Mouse (Mus musculus) left cerebral cortex, adult 8-10 months (tissue): Measurements from ENCODE around the gene Gripap1. TPM values are rescaled to one million over a fixed set of nuclear protein-coding genes. Genes with fewer than 3 reads are reported as not detected.
"Not testable (repeated sequence)": the region's sequence is repeated elsewhere in the genome, so short reads cannot be mapped to it uniquely, and the experiment has no call there.

ENCODE experiments used
- DNase-seq, 2 experiments: peaks; one replicate each; pipeline ENCODE4 v3.0.0; 2022; ENCODE audit warnings: low spot score in 2 of 2
- total RNA-seq, 4 experiments: library from RNA; stranded (reverse); gene quantifications; 2 replicates each; pipeline ENCODE4 v1.2.4; 2022

Gene Gripap1
- total RNA-seq, 4 experiments from 2014 or later = 106 to 111 (median 107) TPM

GRCm38 (mm10) chrX:7778450-7779244, 10.9 kb upstream of the Gripap1 start:
- DNase-seq = no peak

GRCm38 (mm10) chrX:7779294-7779693, 10.3 kb upstream of the Gripap1 start:
- DNase-seq = no peak

DNA sequence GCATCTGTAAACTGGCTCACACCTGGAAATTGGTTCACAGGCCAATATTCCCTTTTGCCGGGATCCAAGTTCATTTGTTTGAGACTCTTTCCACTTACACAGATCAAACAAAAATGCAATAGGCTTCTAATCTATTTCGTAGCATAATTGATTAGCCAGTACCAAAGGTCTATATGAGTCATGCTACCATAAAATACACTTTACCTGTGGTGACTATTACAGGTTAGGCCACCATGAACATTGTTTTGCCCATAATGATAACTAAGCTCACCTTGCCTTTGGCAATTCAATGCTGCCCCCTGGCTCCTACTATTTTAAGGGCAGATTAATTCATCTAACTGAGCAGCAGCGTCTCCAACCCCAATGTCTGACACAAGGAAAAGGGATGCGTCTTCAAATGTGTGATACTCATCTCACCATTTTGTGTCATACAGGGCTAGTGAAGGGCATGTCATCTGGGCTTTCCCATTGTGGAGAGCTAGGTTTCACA, 6.9 kb upstream of the Gripap1 start:
- DNase-seq = no peak

GRCm38 (mm10) chrX:7790309-7790708, 744 bp downstream of the Gripap1 start:
- DNase-seq = no peak

DNA sequence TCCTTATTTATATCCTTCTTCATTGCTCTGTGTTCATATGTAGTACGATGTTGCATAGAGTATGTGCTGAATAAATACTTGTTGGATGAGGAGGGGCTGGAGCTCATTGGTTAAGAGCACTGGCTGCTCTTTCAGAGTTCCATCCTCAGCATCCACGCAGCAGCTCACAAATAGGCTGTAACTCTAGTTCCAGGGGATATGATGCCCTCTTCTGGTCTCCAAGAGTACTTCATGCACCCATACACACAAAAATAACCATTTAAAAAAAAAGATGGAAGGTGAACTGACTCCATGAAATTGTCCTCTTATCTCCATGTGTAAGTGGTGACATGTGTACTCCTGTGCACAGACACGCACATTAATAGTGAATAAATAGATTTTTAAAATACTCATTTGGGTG, 3.8 kb downstream of the Gripap1 start:
- DNase-seq = no peak

DNA sequence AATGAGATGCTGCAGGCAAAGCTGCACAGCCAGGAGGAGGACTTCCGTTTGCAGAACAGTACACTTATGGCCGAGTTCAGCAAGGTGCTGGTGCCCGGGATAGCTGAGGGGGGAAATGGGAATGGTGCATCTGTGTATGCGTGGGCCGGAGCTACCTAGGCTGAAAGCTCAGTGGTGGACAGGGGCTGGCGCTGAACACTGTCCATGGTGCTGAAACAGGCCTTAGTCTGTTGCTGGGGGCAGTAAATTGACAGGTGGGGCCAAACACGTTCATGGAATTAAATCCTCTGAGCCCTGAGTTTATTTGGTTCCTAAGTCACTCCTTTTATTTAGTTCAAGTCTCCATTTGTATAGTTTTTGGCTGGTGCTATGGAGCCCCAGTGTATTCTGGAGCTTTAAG, 5.5 kb downstream of the Gripap1 start:
- DNase-seq = no peak

DNA sequence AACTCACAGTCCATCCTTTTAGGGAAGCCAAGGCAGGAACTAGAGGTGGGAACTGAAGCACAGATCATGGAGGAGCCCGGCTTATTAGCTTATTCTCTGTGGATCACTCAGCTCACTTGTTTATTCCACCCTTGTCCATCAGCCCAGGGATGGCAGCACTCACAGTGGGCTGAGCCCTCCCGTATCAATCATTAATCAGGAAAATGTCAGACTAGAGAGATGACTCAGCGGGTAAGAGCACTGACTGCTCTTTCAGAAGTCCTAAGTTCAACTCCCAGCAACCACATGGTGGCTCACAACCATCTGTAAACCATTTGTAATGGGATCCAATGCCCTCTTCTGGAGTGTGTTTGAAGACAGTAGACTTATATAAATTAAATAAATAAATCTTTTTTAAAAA, 7.8 kb downstream of the Gripap1 start:
- no peak for DNase-seq

- not testable (repeated sequence) for DNase-seq
Measured at GRCm38 (mm10) chrX:7802157-7802556, 12.6 kb downstream of the Gripap1 start.

DNA sequence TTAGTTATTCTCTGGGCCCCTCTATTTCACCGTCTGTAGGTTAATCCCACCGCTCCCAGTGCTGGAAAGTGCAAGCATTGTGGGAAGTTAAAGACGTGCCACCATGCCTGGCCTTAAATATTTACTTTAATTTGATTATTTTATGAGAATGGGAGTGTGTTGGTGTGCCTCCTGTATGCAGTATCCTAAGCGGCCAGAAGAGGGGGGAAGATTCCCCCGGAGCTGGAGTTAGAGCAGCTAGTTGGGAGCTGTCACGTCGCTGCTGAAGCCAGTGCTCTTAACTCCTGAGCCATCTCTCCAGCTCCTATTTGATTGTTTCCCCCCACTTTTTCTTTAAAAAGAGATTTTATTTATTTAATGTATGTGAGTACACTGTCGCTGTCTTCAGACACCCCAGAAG, 25.5 kb downstream of the Gripap1 start:
- DNase-seq = not testable (repeated sequence)

DNA sequence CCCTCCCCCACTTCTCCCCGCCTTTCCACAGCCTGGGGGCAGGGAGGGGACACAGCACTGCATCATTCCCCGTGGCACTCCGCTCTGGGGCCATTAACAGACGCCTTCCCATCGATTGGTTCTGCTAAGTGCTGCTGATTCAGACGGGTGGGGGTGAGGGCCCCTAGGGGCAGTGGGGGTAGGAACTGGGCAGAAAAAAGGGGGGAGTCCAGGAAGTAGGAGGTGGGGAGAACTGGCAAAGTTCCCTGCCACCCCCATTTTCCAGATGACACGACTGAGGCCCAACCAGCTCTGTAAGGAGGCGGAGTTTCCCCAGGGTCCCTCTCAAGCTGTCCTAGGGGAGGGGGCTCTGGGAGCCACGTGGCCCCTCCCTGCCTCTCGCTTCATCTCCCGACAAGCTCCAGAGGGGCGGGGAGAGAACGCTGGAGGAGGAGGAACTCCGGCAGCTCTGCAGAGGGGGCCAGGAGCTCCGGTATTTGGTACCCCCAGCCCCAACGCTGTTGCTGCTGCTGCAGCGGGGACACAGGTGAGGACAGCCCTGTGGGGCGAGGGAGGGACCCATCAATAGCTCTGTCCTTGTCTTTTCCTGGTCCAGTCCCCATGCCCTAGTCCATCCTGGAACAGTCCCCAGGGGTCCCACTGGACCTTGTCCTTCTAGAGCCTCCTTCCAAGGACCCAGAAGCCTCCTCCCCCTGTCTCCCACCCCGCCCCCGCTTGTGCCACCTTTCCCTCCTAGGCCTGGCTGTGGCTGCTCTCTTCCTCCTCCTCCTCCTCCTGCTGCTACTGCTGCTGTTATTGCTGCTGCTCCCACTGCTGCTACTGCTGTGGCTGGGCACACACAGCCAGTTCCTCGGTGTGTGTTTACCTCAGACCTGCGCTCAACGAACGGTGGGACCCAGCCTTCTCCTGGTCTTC, 32.6 kb downstream of the Gripap1 start, which contains the start of gene Kcnd1:
Gene Kcnd1, plus strand, starts transcription at position 425 of the 915 bp plus-strand sequence.
- peak in 1 of 2 experiments; percentile 55 for DNase-seq

GRCm38 (mm10) chrX:7837146-7837545, 47.6 kb downstream of the Gripap1 start:
- DNase-seq = no peak

- DNase-seq = no peak
Measured at GRCm38 (mm10) chrX:7840842-7841162, 51.2 kb downstream of the Gripap1 start.

- DNase-seq = peak; percentile 79 to 97
Measured at GRCm38 (mm10) chrX:7841163-7842162, 51.9 kb downstream of the Gripap1 start, which contains the start of gene Otud5. Gene Otud5 (plus strand): TSS chrX:7841364.

DNA sequence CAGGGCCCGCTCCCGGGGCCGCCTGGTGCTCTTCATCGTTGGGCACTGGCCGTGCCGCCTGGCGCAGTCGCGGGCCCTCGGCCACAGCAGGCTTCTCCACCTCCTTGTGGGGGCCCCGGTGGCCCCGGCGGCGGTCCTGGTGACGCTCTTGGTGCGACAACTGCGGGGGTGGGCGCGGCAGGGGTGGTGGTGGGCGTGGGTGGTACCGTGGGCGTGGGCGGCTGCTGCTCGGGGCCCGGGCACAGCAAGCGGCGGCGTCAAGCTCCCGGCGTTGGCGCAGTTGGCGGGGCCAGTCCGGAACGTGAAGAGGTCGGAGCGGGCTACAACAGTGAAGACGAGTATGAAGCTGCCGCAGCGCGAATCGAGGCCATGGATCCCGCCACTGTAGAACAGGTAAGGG, 52.8 kb downstream of the Gripap1 start:
- peak; percentile 5 to 28 for DNase-seq

GRCm38 (mm10) chrX:7847845-7848244, 58.3 kb downstream of the Gripap1 start:
- peak in 1 of 2 experiments; percentile 31 for DNase-seq

GRCm38 (mm10) chrX:7854578-7854977, 65.0 kb downstream of the Gripap1 start:
- no peak for DNase-seq

GRCm38 (mm10) chrX:7859191-7859753, 69.7 kb downstream of the Gripap1 start:
- DNase-seq = no peak

- no peak for DNase-seq
Measured at GRCm38 (mm10) chrX:7863181-7863580, 73.6 kb downstream of the Gripap1 start.

GRCm38 (mm10) chrX:7864551-7864950, 75.0 kb downstream of the Gripap1 start:
- DNase-seq = no peak

- no peak for DNase-seq
Measured at GRCm38 (mm10) chrX:7865343-7865742, 75.8 kb downstream of the Gripap1 start.
